Mouse (Mus musculus): Measurements from ENCODE around the gene Agxt2.

GRCm38 (mm10) chr15:10379757-10380458 is 21.6 kb downstream of the Agxt2 start:
- no peak for TF ChIP-seq GATA1 (IDR thresholded peaks at IDR 0.05; ENCODE audit: low read length)
- no peak for TF ChIP-seq TAL1 (IDR thresholded peaks at IDR 0.05; ENCODE audit: low read length)
